Mouse (Mus musculus) urinary bladder, adult 18-20 months (tissue): ENCODE measurements around the gene Gm3854.
A peak's percentile ranks its signal among the peaks of the same experiment; 100 is the strongest.
"Not testable (repeated sequence)": the region's sequence is repeated elsewhere in the genome, so short reads cannot be mapped to it uniquely, and the experiment has no call there.

Experiments used
- DNase-seq, 2 experiments: peaks; one replicate each; pipeline ENCODE4 v3.0.0; 2022; ENCODE audit warnings: low spot score in 2 of 2, mixed read lengths in 2 of 2

The Gm3854 gene

DNA sequence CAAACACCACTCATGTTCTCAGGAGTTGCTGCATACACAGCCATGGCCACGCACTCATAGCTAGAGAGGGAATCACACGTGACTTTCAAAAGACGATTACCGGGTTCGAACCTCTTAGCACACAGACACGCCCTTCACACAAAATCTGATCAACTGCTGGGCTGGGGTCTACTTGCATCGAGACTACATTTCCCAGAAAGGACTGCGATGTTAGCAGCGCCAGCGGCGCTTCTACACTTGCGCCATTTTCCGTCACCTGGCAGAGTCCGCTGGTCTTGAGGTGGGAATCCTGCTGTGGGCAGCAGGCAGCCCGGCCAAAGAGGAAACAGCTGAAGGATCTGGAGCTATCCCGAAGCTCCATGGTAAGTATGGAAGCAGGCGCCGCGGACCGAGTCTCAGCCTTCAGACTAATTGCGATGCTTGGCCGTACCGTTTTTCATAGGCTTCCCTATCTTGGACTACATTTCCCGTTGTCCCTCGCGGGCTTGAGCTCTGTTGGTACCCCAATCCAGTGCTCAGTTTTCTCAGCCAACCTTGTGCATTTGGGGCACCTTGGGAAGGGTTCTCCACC, at the start of gene Gm3854:
Gm3854 (plus strand) TSS at position 259 of the 571 bp plus-strand sequence.
- DNase-seq = peak; percentile 33 to 54

- not testable (repeated sequence) for DNase-seq
These were observed 42.8 kb upstream of the Gm3854 start for GRCm38 (mm10) chr7:6300796-6301195.

DNA sequence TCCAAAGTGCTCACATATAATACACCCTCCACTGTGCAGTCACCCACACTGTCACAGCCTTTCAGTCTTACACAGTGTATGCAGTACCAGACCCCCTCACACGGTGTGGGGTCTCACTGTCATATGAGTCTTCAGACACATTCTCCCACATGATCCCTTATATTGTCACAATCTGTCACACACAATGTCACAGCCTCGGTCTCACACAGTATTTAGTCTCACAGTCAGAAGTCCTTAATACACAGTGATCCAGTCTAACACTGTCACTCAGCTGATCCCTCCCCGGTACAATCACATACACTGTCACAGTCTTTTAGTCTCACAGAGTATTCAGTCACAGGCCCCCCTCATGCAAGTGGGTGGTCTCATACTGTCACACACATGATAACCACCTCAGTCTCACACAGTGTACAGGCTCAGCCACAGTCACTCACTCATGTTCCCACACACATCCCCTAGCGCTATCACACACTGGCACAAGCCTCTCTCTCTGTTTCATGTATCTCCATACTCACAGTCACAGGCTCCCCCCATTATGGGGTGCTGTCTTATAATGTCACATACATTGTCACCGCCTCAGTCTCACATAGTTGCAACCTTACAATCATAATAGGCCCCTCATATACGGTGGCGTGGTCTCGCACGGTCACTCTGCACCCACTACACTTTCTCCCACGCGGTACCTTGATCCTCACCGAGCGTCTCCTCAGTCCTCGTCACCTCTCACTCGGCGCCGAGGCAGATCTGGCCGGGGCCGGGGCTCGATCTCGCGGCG, 12.9 kb upstream of the Gm3854 start:
- no peak for DNase-seq

GRCm38 (mm10) chr7:6331233-6331956, 12.2 kb upstream of the Gm3854 start, which contains the start of gene Zfp583:
Zfp583 (minus strand) TSS chr7:6331285.
- peak; percentile 70 to 71 for DNase-seq

DNA sequence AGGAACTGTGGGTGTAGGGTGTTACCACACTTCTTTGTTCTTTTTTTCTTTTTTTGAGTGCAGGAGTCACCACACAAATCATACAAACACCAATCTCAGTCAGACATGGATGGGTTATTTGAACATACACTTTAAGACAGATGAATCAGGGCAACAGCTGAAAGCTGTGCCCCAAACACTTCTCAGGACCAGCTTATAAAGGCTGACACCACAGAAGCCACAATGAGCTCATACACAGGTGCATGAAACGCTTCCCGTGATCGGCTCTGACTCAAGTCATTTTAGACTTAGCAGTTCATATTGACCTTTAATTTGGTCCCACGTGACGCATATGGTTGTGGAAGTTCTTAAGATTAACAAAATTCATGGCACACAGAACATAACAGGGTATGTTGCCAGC, 3.7 kb upstream of the Gm3854 start:
- DNase-seq = no peak

- DNase-seq = no peak
These were observed 565 bp downstream of the Gm3854 start for GRCm38 (mm10) chr7:6344124-6344523.

DNA sequence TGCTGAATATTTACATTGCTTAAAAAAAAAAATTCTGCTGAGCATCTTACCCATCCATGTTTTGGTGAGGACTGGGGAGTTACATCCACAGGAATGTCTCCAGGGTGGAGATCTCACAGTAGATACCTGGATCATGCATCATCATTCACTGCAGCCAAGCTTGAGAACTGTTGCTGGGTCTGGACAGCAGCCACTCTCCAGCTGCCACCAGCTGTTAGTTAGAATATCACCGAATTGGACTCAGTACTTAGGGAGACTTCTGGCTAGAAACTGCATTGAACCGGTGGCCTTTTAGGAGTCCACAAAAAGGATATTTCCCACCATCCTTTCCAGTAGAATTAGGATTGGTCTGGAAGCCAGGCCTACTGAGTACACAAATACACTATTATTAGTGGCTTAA, 14.6 kb downstream of the Gm3854 start:
- DNase-seq = no peak

DNA sequence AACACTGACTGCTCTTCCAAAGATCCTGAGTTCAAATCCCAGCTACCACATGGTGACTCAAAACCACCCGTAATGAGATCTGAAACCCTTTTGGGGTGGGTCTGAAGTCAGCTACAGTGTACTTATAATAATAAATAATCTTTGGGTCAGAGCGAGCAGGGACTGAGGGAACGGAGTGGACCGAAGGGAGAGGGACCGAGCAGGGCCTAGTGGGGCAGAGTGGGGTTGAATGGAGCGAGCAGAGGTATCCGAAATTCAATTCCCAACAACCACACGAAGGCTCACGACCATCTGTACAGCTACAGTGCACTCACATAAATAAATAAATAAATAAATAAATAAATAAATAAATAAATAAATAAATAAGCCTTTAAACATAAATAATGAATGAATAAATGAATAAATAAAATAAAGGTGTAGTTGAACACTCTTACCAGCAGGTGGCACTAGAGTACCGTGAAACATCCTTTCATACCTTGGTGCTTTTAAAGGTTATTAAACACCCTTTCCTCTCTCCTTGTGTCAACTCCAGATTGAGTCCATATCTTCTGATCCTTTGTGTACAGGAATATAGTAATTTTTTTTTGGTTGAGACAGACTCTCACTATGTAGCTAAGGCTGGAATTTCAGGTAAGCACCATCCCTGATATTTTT, 15.5 kb downstream of the Gm3854 start:
- no peak for DNase-seq

- no peak for DNase-seq
These were observed 17.0 kb downstream of the Gm3854 start for GRCm38 (mm10) chr7:6360477-6361060.

DNA sequence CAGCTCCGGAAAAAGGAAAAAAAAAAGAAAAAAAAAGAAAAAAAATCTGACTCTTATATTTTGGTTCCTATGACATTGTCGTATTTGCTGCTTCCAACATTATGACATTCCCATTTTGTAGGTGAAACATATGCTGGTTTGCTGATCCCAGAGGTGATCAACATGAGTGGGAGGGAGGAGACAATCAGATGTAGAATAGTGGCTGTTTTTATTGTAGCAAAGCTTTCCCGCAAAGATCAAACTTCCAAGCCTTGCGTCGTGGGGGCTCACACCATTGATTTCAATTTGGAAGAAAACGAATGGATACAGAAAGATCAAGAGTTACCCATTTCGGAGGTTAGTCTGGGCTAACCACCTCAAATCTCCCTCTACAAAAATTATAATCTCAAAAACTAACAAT, 18.2 kb downstream of the Gm3854 start:
- DNase-seq = no peak

DNA sequence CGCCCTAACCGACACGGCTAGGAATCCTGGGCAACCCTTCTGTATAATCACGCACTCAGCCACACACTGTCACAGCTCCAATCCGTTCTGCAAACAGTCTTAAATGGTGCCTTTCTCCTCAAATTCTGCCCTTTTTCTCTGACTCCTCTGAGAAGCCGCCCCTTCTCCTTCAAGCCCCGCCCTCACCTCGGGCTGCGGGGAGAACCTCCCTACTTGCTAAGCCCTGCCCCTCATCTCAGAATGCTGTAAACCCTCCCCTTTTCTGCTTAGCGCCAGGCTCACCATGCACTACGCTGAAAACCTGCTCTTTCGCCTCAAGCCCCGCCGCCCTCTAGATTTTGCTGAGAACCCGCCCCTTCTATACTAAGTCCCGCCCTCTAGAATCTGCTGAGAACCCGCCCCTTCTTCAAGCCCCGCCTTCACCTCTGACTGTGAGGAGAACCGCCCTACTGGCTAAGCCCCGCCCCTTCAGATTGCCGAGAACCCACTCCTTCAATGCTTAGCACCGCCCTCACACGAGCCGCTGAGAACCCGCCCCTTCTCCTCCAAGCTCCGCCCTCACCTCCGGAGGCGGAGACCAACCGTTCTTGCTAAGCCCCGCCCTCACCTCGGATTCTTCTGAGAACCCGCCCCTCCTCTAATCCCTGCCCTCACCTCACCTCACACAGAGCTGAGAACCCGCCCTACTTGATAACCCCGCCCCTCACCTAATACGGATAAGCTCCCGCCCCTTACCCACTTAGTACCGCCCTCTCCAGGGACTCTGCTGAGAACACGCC, 18.9 kb downstream of the Gm3854 start:
- peak; percentile 98 to 99 for DNase-seq

GRCm38 (mm10) chr7:6363047-6363488, 19.5 kb downstream of the Gm3854 start, which contains the start of gene Zfp78:
Zfp78 (plus strand) TSS chr7:6363280.
- DNase-seq = no peak

DNA sequence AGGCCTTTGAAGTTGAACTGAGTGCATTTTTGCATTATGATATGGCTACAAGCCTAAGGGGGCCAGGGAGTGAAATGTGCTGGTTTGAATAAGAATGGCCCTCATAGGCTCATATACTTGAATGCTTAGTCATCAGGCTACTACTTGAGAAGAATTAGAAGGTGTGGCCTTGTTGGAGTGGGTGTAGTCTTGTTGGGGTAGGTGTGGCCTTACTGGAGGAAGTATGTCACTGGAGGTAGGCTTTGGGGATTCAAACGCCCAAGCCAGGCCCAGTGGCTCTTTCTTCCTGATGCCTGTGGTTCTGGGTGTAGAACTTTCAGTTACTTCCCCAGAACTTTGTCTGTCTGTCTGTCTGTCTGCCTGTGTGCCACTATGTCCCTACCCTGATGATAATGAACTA, 21.2 kb downstream of the Gm3854 start:
- DNase-seq = no peak

DNA sequence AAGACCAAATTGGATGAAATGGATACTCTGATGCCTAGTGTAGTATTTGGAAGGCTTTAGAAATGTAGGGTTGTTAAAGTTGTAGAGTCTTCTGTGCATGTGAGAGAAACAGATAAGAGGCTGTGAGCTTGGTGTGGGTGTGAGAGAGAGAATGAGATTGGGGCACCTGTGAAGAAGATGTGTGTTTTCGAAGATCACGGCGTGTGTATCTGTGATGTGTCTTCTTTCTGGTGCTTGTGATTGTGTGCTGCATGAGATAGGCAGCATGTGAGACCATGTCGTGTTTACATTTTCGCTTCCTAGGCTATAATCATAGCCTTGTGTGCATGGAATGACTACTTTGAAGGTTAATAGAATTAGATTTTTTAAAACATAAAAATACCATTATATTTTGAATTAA, 23.6 kb downstream of the Gm3854 start:
- no peak for DNase-seq

GRCm38 (mm10) chr7:6368146-6368545, 24.6 kb downstream of the Gm3854 start:
- not testable (repeated sequence) for DNase-seq

- DNase-seq = no peak
These were observed 25.9 kb downstream of the Gm3854 start for GRCm38 (mm10) chr7:6369460-6369859.

GRCm38 (mm10) chr7:6372993-6373392, 29.4 kb downstream of the Gm3854 start:
- no peak for DNase-seq

DNA sequence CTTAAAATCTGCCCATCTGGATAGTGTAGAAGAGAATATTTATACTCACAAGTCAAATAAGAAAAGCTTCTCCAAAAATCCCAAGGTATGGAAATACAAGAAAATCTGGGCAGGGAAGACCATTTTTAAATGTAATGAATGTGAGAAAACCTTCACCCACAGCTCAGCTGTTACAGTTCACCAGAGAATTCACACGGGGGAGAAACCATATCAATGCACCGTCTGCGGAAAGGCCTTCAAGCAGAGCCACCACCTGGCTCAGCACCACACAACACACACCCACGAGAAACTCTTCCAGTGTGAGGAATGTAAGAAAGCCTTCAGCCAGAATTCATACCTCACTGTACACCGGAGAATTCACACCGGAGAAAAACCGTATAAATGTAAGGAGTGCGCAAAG, 34.9 kb downstream of the Gm3854 start:
- DNase-seq = no peak

DNA sequence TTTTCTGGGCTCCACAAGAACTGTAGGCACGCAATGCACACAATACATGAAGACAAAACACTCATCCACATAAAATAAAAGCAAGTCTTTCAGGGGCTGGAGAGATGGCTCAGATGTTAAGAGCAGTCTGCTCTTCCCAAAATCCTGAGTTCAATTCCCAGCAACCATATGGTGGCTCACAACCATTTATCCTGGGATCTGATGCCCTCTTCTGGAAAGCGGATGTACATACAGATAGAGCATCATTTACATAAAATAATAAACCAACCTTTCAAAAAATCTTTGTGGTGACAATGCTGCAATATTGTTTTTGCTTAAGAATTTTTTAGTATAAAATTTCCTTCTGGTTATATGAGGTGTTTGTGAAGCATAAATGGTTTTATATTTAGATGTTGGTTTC, 37.9 kb downstream of the Gm3854 start:
- DNase-seq = no peak

GRCm38 (mm10) chr7:6383044-6383455, 39.5 kb downstream of the Gm3854 start, which contains the start of gene Zfp28:
Zfp28 (plus strand) TSS chr7:6383295.
- DNase-seq = peak; percentile 88 to 89

GRCm38 (mm10) chr7:6384011-6384410, 40.5 kb downstream of the Gm3854 start:
- no peak for DNase-seq
